Mouse (Mus musculus) brain, embryonic 14.5 days (tissue): ENCODE results near the gene Awat2. TPM values are rescaled to one million over a fixed set of nuclear protein-coding genes. Genes with fewer than 3 reads are reported as not detected.
A peak's percentile ranks its signal among the peaks of the same experiment; 100 is the strongest.
"Not testable (repeated sequence)": the region's sequence is repeated elsewhere in the genome, so short reads cannot be mapped to it uniquely, and the experiment has no call there.

Experiments
- DNase-seq: peaks from one replicate; pipeline ENCODE4 v3.0.0-alpha.2; 2011; ENCODE audit warnings: low read depth
- CTCF ChIP-seq: fragments of 200-500 bp; IDR thresholded peaks from 2 replicates; pipeline ENCODE4 v1.5.1; 2012; ENCODE audit warnings: inconsistent platforms, mild to moderate bottlenecking, moderate library complexity, borderline replicate concordance; ENCODE audit not compliant: insufficient read depth, insufficient read length; ENCODE audit errors: extremely low read depth
- POLR2A ChIP-seq: fragments of 200-500 bp; IDR thresholded peaks from 2 replicates; pipeline ENCODE4 v1.6.1; 2012; ENCODE audit warnings: mild to moderate bottlenecking, inconsistent platforms, borderline replicate concordance; ENCODE audit not compliant: poor library complexity, insufficient read depth, insufficient read length, severe bottlenecking; ENCODE audit errors: extremely low read depth
- polyA plus RNA-seq: library from polyadenylated mRNA; depleted of rRNA; stranded (reverse); fragments of >200 nt; gene quantifications from 2 replicates; pipeline ENCODE4 v1.2.3, GENCODE M21; 2012; rRNA removed

The Awat2 gene
- 0.25 and 0.34 TPM in 2 replicates for polyA plus RNA-seq

DNA sequence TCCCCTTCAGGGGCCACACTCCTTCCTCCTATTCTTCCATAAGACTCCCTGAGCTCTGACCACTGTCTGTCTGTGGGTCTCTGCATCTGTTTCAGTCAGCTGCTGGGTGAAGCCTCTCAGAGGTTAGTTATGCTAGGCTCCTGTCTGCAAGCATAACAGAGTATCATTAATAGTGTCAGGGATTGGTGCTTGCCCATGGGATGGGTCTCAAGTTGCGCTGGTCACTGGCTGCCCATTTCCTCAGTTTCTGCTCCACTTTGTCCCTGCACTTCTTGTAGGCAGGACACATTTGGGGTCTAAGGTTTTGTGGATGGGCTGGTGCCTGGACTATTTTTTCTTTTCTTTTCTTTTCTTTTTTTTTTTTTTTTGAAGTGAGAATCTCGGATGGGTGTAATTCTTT is at the start of gene Awat2:
TSS of gene Awat2 (minus strand) at position 101 of the 400 bp plus-strand sequence.
- not testable (repeated sequence) for DNase-seq

DNA sequence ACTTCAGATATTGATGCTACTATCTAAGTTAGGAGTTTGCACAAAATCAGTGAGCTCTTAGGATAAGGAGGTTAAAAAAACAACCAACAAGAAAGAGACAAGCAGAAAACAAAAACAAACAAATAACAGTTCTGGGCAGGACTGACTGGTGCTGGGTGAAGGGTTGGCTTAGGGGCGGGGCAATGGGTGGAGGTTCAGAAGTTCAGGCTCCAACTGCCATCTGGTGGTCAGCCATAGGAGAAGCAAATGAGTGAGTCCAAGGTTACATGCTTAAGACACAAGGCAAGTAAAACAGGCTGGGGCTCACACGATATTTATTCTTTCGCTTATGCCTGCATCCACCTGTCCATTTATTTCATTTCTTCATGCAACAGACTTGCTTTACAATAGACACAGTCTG is 37.8 kb upstream of the Awat2 start:
- peak; percentile 82 for DNase-seq
- no peak for TF ChIP-seq POLR2A
- peak; percentile 66 for TF ChIP-seq CTCF

DNA sequence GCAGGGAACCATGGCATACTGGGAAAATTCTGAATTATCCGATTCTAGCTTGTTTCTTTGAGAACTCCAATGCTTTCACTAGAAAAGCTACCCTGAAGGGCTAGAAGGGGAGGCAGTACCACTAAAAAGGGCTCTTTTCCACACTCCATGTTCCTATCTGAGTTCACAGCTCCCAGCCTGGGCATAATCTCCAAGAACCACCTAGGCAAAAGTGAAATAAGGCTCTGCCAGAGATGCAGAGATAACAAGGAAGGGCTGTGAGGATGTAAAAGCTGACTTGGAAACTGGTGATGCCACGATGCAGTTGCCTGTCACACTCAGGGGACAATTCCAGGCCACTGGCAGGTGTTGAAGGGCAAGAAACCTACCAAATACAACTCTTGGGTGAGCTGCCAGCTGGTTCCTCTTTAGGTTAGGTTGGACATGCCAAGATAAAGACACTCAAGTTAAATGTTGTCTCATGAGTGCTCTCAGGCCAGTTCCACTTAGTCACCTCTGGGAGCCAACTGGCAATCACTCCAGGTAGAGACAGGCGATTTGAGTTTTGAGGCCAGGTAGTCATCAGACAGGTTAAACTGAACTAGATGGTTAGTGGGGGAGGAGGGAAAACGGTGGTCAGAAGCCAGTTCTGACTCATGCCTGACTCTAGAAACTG is 33.2 kb upstream of the Awat2 start:
- DNase-seq, result no peak

DNA sequence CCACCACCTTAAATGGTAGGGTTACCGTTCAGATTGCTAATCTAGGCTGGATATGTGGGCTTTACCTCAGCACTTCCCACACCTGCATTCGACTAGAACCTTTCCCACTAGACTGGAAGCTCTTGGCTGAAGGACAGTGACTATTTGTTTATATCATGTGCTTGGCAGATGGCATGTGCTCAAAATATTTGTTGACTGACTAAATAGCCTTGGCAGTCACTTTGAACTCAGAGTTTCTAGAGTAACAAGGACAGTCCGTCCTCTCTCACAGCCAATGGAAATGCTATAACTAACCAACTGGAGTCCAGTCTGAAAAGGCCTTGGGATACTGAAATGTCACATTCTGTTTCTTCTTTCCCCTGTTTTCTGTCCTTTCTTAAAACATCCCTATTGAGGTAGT is 29.0 kb upstream of the Awat2 start:
- no peak for DNase-seq
- TF ChIP-seq CTCF (no peak), POLR2A (no peak)

More for the DNA sequence above, 33.2 kb upstream of the Awat2 start:
- TF ChIP-seq CTCF, result no peak

DNA sequence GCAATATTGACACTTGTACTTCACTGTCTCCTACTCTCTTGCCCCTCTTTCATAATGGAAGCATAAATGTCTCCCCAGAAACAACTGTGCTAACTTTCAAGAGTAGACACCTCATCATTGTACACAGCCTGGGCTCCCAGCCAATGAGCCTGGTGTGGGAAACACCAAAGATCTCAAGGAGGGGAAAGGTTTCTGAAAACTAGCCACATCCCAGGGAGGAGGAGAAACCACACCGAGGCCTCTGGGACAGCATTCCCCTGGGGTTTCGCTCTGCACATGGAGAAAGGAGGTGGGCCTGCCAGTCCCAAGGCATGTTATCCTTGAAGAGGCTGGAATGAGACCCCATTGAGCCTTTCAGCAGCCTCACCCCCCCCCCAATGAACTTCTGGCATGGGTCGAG is 27.6 kb upstream of the Awat2 start:
- TF ChIP-seq POLR2A, result no peak
- no peak for TF ChIP-seq CTCF
- no peak for DNase-seq

DNA sequence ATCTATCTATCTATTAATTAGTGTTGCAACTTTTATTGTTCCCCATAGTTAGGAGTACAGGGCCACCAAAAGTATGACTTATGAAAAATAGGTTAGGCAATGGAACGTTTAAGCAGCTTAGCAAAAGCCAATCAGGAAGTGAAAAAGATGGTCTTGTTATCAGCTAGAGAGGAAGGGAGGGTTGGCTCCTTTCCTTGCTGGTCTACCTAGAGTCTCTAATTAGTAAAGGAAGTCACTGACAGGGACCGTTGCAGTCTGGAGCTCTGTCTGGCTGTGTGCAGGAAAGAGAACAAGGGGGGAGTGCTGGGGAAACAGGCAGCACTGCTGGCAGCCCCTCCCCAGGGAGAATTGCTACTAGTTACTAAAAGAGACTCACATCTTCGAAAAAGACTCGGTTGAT is 25.5 kb upstream of the Awat2 start:
- DNase-seq, result no peak
- TF ChIP-seq POLR2A (no peak), CTCF (no peak)

DNA sequence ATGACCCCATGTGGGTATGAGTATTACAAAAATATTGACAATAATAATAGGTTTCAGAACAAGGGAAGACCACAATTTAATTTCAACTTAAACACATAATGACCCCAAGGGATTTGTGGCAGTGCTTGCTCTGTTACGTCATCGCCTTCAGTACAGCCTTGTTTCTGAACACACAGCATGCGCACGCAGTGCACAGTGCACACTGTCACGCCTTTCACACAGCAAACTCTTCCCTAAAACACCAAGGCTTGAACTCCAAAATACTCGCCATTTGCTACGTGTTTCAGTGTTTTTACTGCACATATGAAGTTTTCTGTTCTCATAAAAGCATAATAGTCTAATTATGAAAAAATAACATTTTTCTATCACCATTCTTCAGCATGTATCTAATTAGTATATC is 1.0 kb upstream of the Awat2 start:
- TF ChIP-seq POLR2A (no peak), CTCF (no peak)
- no peak for DNase-seq

DNA sequence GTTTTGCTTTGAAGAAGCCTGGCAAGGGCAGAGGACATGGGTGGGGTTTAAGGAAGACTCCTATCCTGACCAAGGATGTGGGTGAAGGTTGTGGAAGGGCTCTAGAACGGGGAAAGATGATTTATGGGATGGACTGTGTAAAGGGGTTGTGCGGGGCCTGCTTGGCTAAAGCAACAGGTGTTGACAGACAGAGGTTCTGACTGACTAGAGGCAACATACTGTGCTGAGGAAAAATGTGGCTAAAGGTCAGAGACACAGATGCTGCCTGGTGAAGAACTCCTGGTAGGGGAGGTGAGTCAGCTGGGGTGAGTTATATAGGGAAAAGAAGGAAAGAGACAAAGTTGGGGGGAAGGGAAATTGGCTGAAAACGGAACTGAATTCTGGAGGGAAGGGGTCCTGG is 10.2 kb downstream of the Awat2 start:
- no peak for DNase-seq
- TF ChIP-seq POLR2A (no peak), CTCF (no peak)

DNA sequence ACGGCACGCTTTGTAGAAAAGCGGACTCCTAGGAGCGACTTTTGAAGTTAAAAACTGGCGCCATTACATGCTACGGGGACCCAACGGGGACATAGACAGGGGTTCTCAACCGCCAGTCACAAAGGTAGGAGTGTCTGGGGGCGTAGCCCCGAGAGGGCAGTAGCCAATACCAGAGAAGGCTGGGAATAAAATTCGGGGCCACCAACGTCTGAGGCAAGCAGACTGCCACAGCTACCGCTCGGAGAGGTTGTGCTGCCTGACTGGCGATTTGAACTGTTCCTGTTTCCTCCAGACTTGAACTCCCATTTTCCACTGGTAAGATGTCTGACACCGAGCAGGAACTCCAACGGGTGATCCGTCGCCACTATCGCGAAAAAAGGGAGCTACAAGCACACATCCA is 13.8 kb downstream of the Awat2 start, which contains the start of gene Otud6a:
TSS of gene Otud6a (plus strand) at position 321 of the 400 bp plus-strand sequence.
- no peak for TF ChIP-seq POLR2A
- TF ChIP-seq CTCF, result no peak
- no peak for DNase-seq

DNA sequence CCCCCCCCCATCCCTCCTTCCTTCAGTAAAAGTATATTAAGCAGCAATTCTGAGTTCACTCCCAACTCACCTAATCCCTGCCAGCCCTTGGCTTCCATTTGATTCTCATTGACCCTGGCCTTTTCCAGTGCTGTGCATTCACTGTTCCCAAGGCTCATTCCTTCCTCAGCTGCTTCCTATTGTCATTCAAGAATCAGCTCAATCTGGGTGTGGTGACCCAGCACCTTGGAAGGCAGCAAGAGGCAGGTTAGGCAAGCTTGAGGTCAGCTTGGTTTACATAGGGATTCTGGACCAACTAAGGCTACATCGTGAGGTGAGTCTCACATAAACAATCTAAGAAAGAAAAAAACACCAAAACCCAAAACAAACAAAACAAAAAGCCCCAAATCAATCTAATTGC is 33.3 kb downstream of the Awat2 start:
- no peak for DNase-seq

DNA sequence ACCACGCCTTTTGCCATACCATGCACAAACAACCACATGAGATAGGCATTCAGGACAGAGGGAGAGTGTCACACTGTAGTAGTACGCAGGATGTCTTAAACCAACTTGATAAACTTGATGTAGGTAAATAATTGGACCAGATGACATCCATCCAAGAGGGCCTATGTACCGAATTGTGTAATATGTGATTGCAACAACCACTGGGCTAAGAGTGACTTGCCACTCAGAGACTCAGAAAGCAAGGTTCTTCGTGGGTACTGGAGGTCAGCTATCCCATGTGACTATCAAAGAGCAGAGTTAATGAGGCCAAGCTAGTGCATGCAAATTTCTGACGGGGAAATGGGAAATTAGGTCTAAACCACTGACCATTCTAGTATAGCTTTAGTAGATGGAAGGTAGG is 40.9 kb downstream of the Awat2 start:
- DNase-seq, result no peak
- TF ChIP-seq POLR2A (no peak), CTCF (no peak)

More for the DNA sequence above, 33.3 kb downstream of the Awat2 start:
- TF ChIP-seq POLR2A (no peak), CTCF (no peak)

DNA sequence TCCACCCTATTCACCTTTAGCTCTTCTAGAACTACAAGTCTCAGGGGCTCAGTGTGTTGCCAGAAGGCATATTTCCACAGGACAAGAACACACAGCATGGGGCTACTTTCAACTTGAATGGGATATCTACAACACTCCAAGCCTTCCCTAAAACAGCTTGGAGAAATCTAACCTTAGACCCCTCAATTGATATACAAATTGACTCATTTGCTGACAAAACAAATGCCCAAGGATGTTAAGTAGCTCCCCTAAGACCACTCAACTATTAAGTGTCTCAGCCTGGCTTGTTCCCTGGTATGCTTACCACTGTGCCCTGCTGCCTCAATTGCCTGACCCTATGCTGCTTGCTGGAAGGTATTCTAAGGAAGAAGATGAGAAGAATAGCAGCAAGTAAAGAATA is 41.6 kb downstream of the Awat2 start:
- TF ChIP-seq CTCF (no peak), POLR2A (no peak)
- no peak for DNase-seq

DNA sequence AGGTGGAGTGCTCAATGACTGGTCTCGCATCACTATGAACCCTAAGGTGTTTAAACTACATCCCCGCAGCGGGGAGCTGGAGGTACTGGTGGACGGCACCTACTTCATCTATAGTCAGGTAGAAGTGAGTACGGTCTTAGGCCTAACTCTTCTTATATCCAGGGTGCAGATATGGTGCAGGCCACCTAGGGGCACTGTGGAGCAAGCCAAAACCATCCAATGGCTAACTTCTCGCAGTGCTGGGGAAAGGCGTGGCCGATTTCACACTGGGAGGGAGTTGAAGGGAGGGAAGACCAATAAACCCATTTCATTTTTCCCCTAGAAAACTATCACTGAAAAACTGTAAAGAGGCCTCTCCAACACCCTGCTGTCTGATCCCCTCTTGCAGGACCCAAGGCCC is 47.5 kb downstream of the Awat2 start:
- no peak for DNase-seq
- no peak for TF ChIP-seq POLR2A
- TF ChIP-seq CTCF, result peak; percentile 19; the same call in 1 of the 2 replicates

DNA sequence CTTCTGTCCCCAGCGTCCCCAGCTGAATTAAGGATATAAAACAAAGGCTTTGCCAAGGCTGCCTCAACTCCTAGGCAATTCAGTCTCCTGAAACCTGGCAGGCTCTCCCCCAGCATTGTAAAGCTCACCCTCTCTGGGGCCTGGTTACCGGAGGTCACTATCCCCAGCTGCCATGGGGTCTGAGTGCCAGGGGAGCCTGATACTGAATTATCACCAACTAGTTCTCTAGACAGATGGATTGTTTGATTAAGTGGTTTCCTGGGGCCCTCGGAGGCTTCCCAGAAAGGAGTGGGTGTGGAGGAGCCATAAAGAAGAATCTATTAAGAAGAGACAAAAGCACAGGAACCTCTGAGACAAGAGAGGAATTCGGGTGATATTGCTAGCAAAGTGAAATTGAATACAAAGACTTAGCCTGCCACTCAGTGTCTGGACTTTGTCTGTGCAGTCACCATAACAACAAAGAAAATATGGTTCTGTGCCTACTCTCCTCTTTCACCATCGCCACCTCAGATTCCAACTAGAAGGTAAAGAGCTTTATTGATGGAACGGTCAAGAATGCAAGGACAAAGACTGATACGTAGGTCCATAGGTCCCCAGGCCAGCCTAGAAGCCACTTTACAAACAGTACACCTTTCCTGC is 48.2 kb downstream of the Awat2 start:
- TF ChIP-seq POLR2A (no peak), CTCF (no peak)
- peak; percentile 18 for DNase-seq
